Mouse (Mus musculus) CH12.LX (cell line): ENCODE measurements around the gene Mpst. TPM values are rescaled to one million over a fixed set of nuclear protein-coding genes. Genes with fewer than 3 reads are reported as not detected.

Experiments used
- DNase-seq: peaks from one replicate; pipeline ENCODE4 v3.0.0-alpha.2; 2013; ENCODE audit errors: extremely low read depth
- H3K27ac ChIP-seq: 2 replicates; pipeline ENCODE4 v1.5.1; 2012; ENCODE audit warnings: low read depth, mild to moderate bottlenecking, control low read depth, moderate library complexity; ENCODE audit not compliant: insufficient read depth
- H3K27me3 ChIP-seq: replicated peaks from 2 replicates; pipeline ENCODE3; 2012; ENCODE audit warnings: inconsistent platforms
- H3K36me3 ChIP-seq, 2 experiments: replicated peaks in 1 of 2; 2 replicates each; pipeline versions ENCODE3 to v1.6.1; 2012; ENCODE audit warnings: inconsistent platforms in 1 of 2, low read length in 1 of 2, mild to moderate bottlenecking in 1 of 2, mixed read lengths in 1 of 2, moderate library complexity in 1 of 2; ENCODE audit not compliant: control insufficient read depth in 1 of 2, insufficient read depth in 1 of 2
- H3K4me1 ChIP-seq, 2 experiments: 2 replicates each; pipeline ENCODE4 v1.6.1; 2012; ENCODE audit warnings: inconsistent platforms in 1 of 2, moderate library complexity in 1 of 2; ENCODE audit not compliant: insufficient read depth in 2 of 2, control insufficient read depth in 1 of 2
- H3K4me2 ChIP-seq: 2 replicates; pipeline ENCODE4 v1.6.1; 2012; ENCODE audit warnings: low read depth, mild to moderate bottlenecking, control low read depth; ENCODE audit not compliant: poor library complexity, insufficient read depth, severe bottlenecking
- H3K4me3 ChIP-seq, 3 experiments: fragments of 150-350 bp in 1 of 3; sonication (generic) in 1 of 3; replicated peaks in 1 of 3; 2 replicates each; pipeline versions ENCODE3 to v1.5.1; 2011 to 2012; ENCODE audit warnings: low read depth in 2 of 3, low read length in 2 of 3, mild to moderate bottlenecking in 2 of 3, moderate library complexity in 2 of 3, control low read depth in 1 of 3, improper control_type of control experiment in 1 of 3, inconsistent platforms in 1 of 3, mixed read lengths in 1 of 3; ENCODE audit not compliant: poor library complexity in 1 of 3
- H3K79me2 ChIP-seq: replicated peaks from 2 replicates; pipeline ENCODE4 v1.6.1; 2012; ENCODE audit warnings: mild to moderate bottlenecking, moderate library complexity; ENCODE audit not compliant: control insufficient read depth, poor library complexity, insufficient read depth, severe bottlenecking; ENCODE audit errors: extremely low read depth
- H3K9ac ChIP-seq: 2 replicates; pipeline ENCODE4 v1.6.1; 2012; ENCODE audit warnings: low read depth, mild to moderate bottlenecking, control low read depth, moderate library complexity; ENCODE audit not compliant: insufficient read depth
- H3K9me3 ChIP-seq: replicated peaks from 2 replicates; pipeline ENCODE3; 2012; ENCODE audit warnings: low read length, inconsistent platforms, mixed read lengths
- BHLHE40 ChIP-seq: IDR thresholded peaks from 2 replicates; pipeline ENCODE4 v1.6.1; 2011; ENCODE audit warnings: mild to moderate bottlenecking, low read depth, low read length, improper control_type of control experiment
- CTCF ChIP-seq, 2 experiments: IDR thresholded peaks in 1 of 2; conservative IDR thresholded peaks in 1 of 2; 2 replicates each; pipeline ENCODE4 v1.5.1; 2011 to 2012; ENCODE audit warnings: low read depth in 2 of 2, low read length in 2 of 2, improper control_type of control experiment in 1 of 2, inconsistent platforms in 1 of 2, mild to moderate bottlenecking in 1 of 2, moderate library complexity in 1 of 2
- EP300 ChIP-seq: IDR thresholded peaks from 2 replicates; pipeline ENCODE4 v1.6.1; 2011; ENCODE audit warnings: low read length, improper control_type of control experiment
- ETS1 ChIP-seq: conservative IDR thresholded peaks from 2 replicates; pipeline ENCODE4 v1.6.1; 2012; ENCODE audit warnings: low read depth, mild to moderate bottlenecking, inconsistent platforms, low read length, improper control_type of control experiment, moderate library complexity
- GABPA ChIP-seq: IDR thresholded peaks from 2 replicates; pipeline ENCODE4 v1.6.1; 2012; ENCODE audit warnings: low read depth, low read length, improper control_type of control experiment, inconsistent platforms; ENCODE audit not compliant: insufficient replicate concordance
- HCFC1 ChIP-seq: IDR thresholded peaks from 2 replicates; pipeline ENCODE4 v1.6.1; 2012; ENCODE audit warnings: low read depth, mild to moderate bottlenecking, inconsistent platforms, low read length, improper control_type of control experiment
- JUND ChIP-seq: conservative IDR thresholded peaks from 2 replicates; pipeline ENCODE4 v1.6.1; 2011; ENCODE audit warnings: low read depth, low read length, improper control_type of control experiment
- MAZ ChIP-seq: IDR thresholded peaks from 2 replicates; pipeline ENCODE4 v1.6.1; 2012; ENCODE audit warnings: low read depth, mild to moderate bottlenecking, inconsistent platforms, low read length, improper control_type of control experiment, moderate library complexity
- MYC ChIP-seq: IDR thresholded peaks from 2 replicates; pipeline ENCODE4 v1.6.1; 2011; ENCODE audit warnings: low read depth, mild to moderate bottlenecking, improper control_type of control experiment, low read length
- NELFE ChIP-seq: IDR thresholded peaks from 2 replicates; pipeline ENCODE4 v1.6.1; 2011; ENCODE audit warnings: low read depth, low read length, improper control_type of control experiment
- SMC3 ChIP-seq: IDR thresholded peaks from 2 replicates; pipeline ENCODE4 v1.6.1; 2011; ENCODE audit warnings: low read depth, low read length, improper control_type of control experiment
- UBTF ChIP-seq: IDR thresholded peaks from 2 replicates; pipeline ENCODE4 v1.6.1; 2012; ENCODE audit warnings: low read depth, mild to moderate bottlenecking, inconsistent platforms, low read length, improper control_type of control experiment, moderate library complexity
- USF1 ChIP-seq: IDR thresholded peaks from 2 replicates; pipeline ENCODE4 v1.6.1; 2014; ENCODE audit warnings: low read depth, mild to moderate bottlenecking, inconsistent platforms, low read length, improper control_type of control experiment
- dilution Hi-C: fragments of 300-500 bp; cut with MboI; formaldehyde crosslinking; loops from 2 replicates; pipeline ENCODE4 v1.14.3; 2020; ENCODE audit warnings: low sequenced_read_pairs; ENCODE audit not compliant: extremely low pct_unique_long_range_greater_than_20kb, extremely low pct_ligation_motif_present
- in situ Hi-C: fragments of 300-500 bp; cut with MboI; formaldehyde crosslinking; loops from 3 replicates; pipeline ENCODE4 v1.14.3; 2019; ENCODE audit warnings: low sequenced_read_pairs, low pct_ligation_motif_present, low pct_unique_long_range_greater_than_20kb, mixed read lengths
- polyA plus RNA-seq: library from polyadenylated mRNA; unstranded; fragments of >175 nt; gene quantifications from 2 replicates; pipeline ENCODE4 v1.2.1, GENCODE M21; 2012; ENCODE audit warnings: low read depth; ENCODE audit not compliant: insufficient read length
- total RNA-seq, 2 experiments: library from RNA; depleted of rRNA; stranded (reverse); fragments of 300-350 nt in 1 of 2; fragments of >200 nt in 1 of 2; gene quantifications; 2 replicates each; pipeline ENCODE4 v1.2.3; 2012 to 2014

Gene Mpst
- total and polyA plus RNA-seq, 3 experiments, result 24.4 to 46.3 (median 27.0) TPM

- in situ Hi-C loops, result no loop called here
- Histone ChIP-seq H3K4me1 (peaks cover 42 to 64% of the 10 kb centered on the region in 2 experiments), H3K79me2 (no peaks in the 10 kb centered on the region), H3K9ac (no peak overlapping the region), H3K9me3 (peaks cover 3% of the 10 kb centered on the region), H3K4me2 (no peak overlapping the region), H3K36me3 (no peaks in the 10 kb centered on the region), H3K4me3 (no peak overlapping the region), H3K27me3 (no peaks in the 10 kb centered on the region), H3K27ac (no peak overlapping the region)
- dilution Hi-C loops, result no loop called here
- TF ChIP-seq HCFC1, result no peak
- TF ChIP-seq JUND, result no peak
- TF ChIP-seq USF1, result no peak
- TF ChIP-seq NELFE, result no peak
- no peak for TF ChIP-seq SMC3
- TF ChIP-seq UBTF, result no peak
- DNase-seq, result no peak
Measured at GRCm38 (mm10) chr15:78451201-78451600, 45.0 kb downstream of the Mpst start.

- no peak for TF ChIP-seq UBTF
- TF ChIP-seq ETS1, result peak; percentile 46; the same call in 1 of the 2 replicates
- 0 out of 2 replicates have a peak, but pooled peaks have one; percentile 47 for TF ChIP-seq MYC
- peak; percentile 71 for TF ChIP-seq BHLHE40
- no peak for TF ChIP-seq EP300
- no peak for TF ChIP-seq CTCF (conservative IDR thresholded peaks at IDR 0.05 in 1 of 2, IDR thresholded peaks at IDR 0.05 in 1 of 2; ENCODE audit: low read depth in 2 of 2, low read length in 2 of 2)
- Histone ChIP-seq H3K36me3 (no peaks in the 10 kb centered on the region), H3K27me3 (no peaks in the 10 kb centered on the region), H3K4me3 (peak overlapping the region in 1 of 3 experiments; percentile 44), H3K9ac (no peak overlapping the region), H3K4me1 (peaks cover 42 to 56% of the 10 kb centered on the region in 2 experiments), H3K4me2 (no peak overlapping the region), H3K9me3 (peaks cover 3% of the 10 kb centered on the region), H3K27ac (no peak overlapping the region), H3K79me2 (no peaks in the 10 kb centered on the region)
- in situ Hi-C loops, result no loop called here
- dilution Hi-C loops, result no loop called here
- peak; percentile 61 for DNase-seq
Measured at GRCm38 (mm10) chr15:78452929-78453328, 46.7 kb downstream of the Mpst start.

- Histone ChIP-seq H3K4me3 (no peak overlapping the region), H3K27ac (no peak overlapping the region), H3K36me3 (no peaks in the 10 kb centered on the region), H3K27me3 (no peaks in the 10 kb centered on the region), H3K4me2 (no peak overlapping the region), H3K79me2 (no peaks in the 10 kb centered on the region), H3K9ac (no peak overlapping the region), H3K4me1 (peaks cover 29 to 38% of the 10 kb centered on the region in 2 experiments), H3K9me3 (peaks cover 3% of the 10 kb centered on the region)
- no peak for TF ChIP-seq MAZ
- TF ChIP-seq MYC, result no peak
- no peak for TF ChIP-seq CTCF (conservative IDR thresholded peaks at IDR 0.05 in 1 of 2, IDR thresholded peaks at IDR 0.05 in 1 of 2; ENCODE audit: low read depth in 2 of 2, low read length in 2 of 2)
- TF ChIP-seq GABPA, result no peak
- in situ Hi-C loops (no loop called here), dilution Hi-C loops (no loop called here)
- DNase-seq, result no peak
Measured at GRCm38 (mm10) chr15:78455168-78455567, 49.0 kb downstream of the Mpst start.
